Comparison of ENCODE assay signal across 9 mouse cellular contexts in the genomic region with DNA sequence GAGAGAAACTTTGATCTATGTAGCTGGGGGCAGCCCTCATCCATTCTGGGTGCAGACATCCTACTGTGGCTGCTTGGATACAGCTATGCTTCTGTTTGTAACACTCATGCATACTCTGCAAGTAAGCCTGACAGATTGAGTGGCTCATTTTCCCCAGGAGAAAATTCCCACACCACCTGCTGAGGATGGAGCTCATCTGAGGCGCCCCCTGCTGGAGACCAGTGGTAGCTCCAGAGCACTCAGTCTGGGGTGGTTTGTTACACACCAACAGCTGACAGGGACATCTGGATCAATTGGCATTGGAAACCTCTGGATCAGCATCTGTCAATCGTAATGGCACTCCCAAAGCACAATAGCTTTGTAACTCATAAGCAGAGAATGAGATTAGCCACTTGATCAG. TPM values are rescaled to one million over a fixed set of nuclear protein-coding genes. Genes with fewer than 3 reads are reported as not detected.
DNase-seq lines count a peak whose midpoint lies in the region; TF ChIP-seq lines count a peak whose summit lies in the region.
"Had no signal": no experiment of that assay in that cellular context is flagged by ENCODE, and none has a peak within 500 bp of the region (broad histone marks: within the 10 kb centered on the region; RNA-seq: fewer than 3 reads in every experiment).

No protein-coding gene starts in this region.

- no peaks in the 10 kb centered on the region for H3K4me1 ChIP-seq in ES-E14 (ENCODE audit: control insufficient read depth in 2 of 2, insufficient read depth in 2 of 2, low read length in 2 of 2, poor library complexity in 1 of 2)

- H3K36me3 ChIP-seq in ES-E14 (ENCODE audit: control insufficient read depth, insufficient read depth, low read length, poor library complexity, severe bottlenecking): no peaks in the 10 kb centered on the region
- H3K36me3 ChIP-seq: liver, embryonic 15.5 days had no signal

- TF ChIP-seq CTCF in layer of hippocampus, adult 2 months (conservative IDR thresholded peaks at IDR 0.05): peak; percentile 84

- no peaks in the 10 kb centered on the region for H3K9me3 ChIP-seq in ES-E14 (ENCODE audit: control insufficient read depth, insufficient read depth, low read depth, low read length)
- H3K9me3 ChIP-seq: liver, embryonic 15.5 days had no signal

- H3K9ac ChIP-seq in ES-E14 (ENCODE audit: insufficient read depth, low read depth, low read length, poor library complexity, severe bottlenecking): no peak overlapping the region
- H3K9ac ChIP-seq: liver, embryonic 15.5 days had no signal

- H3K27ac ChIP-seq in layer of hippocampus, adult 2 months: peak overlapping the region; percentile 1; the same call in 1 of the 2 replicates
- no peak overlapping the region for H3K27ac ChIP-seq in ES-E14 (ENCODE audit: insufficient read depth, low read depth, low read length, poor library complexity, severe bottlenecking)
- H3K27ac ChIP-seq: liver, embryonic 15.5 days had no signal

- in situ Hi-C loops in ES-E14 (cut with MboI; ENCODE audit: low sequenced_read_pairs in 2 of 2, unreplicated experiment in 2 of 2): no loop called here

- H3K4me3 ChIP-seq in layer of hippocampus, adult 2 months: no peak overlapping the region
- no peak overlapping the region for H3K4me3 ChIP-seq in ES-E14 (ENCODE audit: insufficient read depth in 1 of 2, low read depth in 1 of 2, low read length in 2 of 2, poor library complexity in 1 of 2, severe bottlenecking in 1 of 2)
- H3K4me3 ChIP-seq: liver, embryonic 15.5 days had no signal

- DNase-seq in layer of hippocampus, adult 2 months (ENCODE audit: low spot score in 2 of 2): peak in 1 of 2 experiments; percentile 53
- no peak for DNase-seq in layer of hippocampus, adult 9-11 months
- peak; percentile 18 for DNase-seq in CD4-positive helper T cell, adult 2 months (ENCODE audit: low read depth, low spot score)
- DNase-seq in ES-E14 (ENCODE audit: low read depth, low spot score): no peak
- DNase-seq in induced T-regulatory cell, adult 2 months (ENCODE audit: low read depth): peak; percentile 53
- no peak for DNase-seq in layer of hippocampus, adult 9-10 months (ENCODE audit: low spot score)
- no peak for DNase-seq in adrenal gland, adult 8-10 months
- DNase-seq: heart, postnatal 14 days had no signal

TF ChIP-seq in ES-E14, 5 proteins besides CTCF, POLR2A, EP300 and RAD21:
- no peak for TF ChIP-seq CHD2 (IDR thresholded peaks at IDR 0.05; ENCODE audit: low read depth, low read length)
- peak; percentile 19; the same call in 1 of the 2 replicates for TF ChIP-seq ZC3H11A (IDR thresholded peaks at IDR 0.05; ENCODE audit: borderline replicate concordance, low read depth, low read length)
- no peak for TF ChIP-seq MAFK (IDR thresholded peaks at IDR 0.05; ENCODE audit: insufficient read depth, low read depth, low read length)
TF ChIP-seq in ES-E14: peak in this region for 1.

RNA-seq across cellular contexts. Expression of a gene that starts 37.5 kb away (rescaled TPM):
- total RNA-seq in layer of hippocampus, adult 2 months (2021): under 1 TPM in 1 of 2 experiments, not detected in 1; 0.52 TPM
- total RNA-seq in ES-E14 (2012; rRNA removed): not detected in 2 replicates
- total RNA-seq in adrenal gland, adult 8-10 months (2022): not detected

RNA-seq across cellular contexts. Expression of a gene that starts 38.9 kb away (rescaled TPM):
- total RNA-seq in layer of hippocampus, adult 2 months (2021): 10 to 100 TPM; 38.0 to 49.8 TPM
- total RNA-seq in ES-E14 (2012; rRNA removed): 0.26 and 0.36 TPM in 2 replicates
- 10 to 100 TPM; 10.9 to 21.7 (median 15.3) TPM for total RNA-seq in adrenal gland, adult 8-10 months (2022)

RNA-seq across cellular contexts. Expression of a gene that starts 48.6 kb away (rescaled TPM):
- total RNA-seq in layer of hippocampus, adult 2 months (2021): 10 to 100 TPM; 77.3 to 88.6 TPM
- total RNA-seq in ES-E14 (2012; rRNA removed): 53.2 and 56.1 TPM in 2 replicates
- total RNA-seq in adrenal gland, adult 8-10 months (2022): 10 to 100 TPM; 61.7 to 64.9 (median 62.9) TPM

RNA-seq across cellular contexts. Expression of a gene that starts 48.8 kb away (rescaled TPM):
- 10 to 100 TPM; 11.8 to 13.9 TPM for total RNA-seq in layer of hippocampus, adult 2 months (2021)
- total RNA-seq in ES-E14 (2012; rRNA removed): 8.9 and 9.2 TPM in 2 replicates
- 10 to 100 TPM in 2 of 4 experiments, 1 to 10 TPM in 2; 6.4 to 11.6 (median 9.1) TPM for total RNA-seq in adrenal gland, adult 8-10 months (2022)

Comparison
In these comparisons a context has a peak if more than half of its experiments do, and no peak if none do; other contexts are left out.
1. DNase-seq: peak in CD4-positive helper T cell, adult 2 months (single experiment) and induced T-regulatory cell, adult 2 months (single experiment); none in layer of hippocampus, adult 9-11 months (single experiment), ES-E14 (single experiment), layer of hippocampus, adult 9-10 months (single experiment) and adrenal gland, adult 8-10 months (single experiment).